Mouse (Mus musculus) embryonic facial prominence, embryonic 10.5 days (tissue): Measurements from ENCODE around the gene Ccdc80. TPM values are rescaled to one million over a fixed set of nuclear protein-coding genes. Genes with fewer than 3 reads are reported as not detected.

ENCODE experiments used
- DNase-seq: peaks from one replicate; pipeline ENCODE4 v3.0.0-alpha.2; 2017; ENCODE audit warnings: low spot score
- H3K27ac ChIP-seq: fragments of 300-500 bp; sonication (generic); replicated peaks from 2 replicates; pipeline ENCODE4 v1.5.1; 2016; ENCODE audit warnings: mild to moderate bottlenecking
- H3K27me3 ChIP-seq: fragments of 300-500 bp; sonication (generic); replicated peaks from 2 replicates; pipeline ENCODE4 v1.6.1; 2016; ENCODE audit warnings: low read depth, mild to moderate bottlenecking; ENCODE audit not compliant: poor library complexity, severe bottlenecking
- H3K36me3 ChIP-seq: fragments of 300-500 bp; sonication (generic); replicated peaks from 2 replicates; pipeline ENCODE4 v1.6.1; 2016; ENCODE audit warnings: mild to moderate bottlenecking, moderate library complexity
- H3K4me1 ChIP-seq: fragments of 300-500 bp; sonication (generic); 2 replicates; pipeline ENCODE4 v1.6.1; 2016
- H3K4me3 ChIP-seq: fragments of 300-500 bp; sonication (generic); 2 replicates; pipeline ENCODE4 v1.5.1; 2016; ENCODE audit warnings: mild to moderate bottlenecking, moderate library complexity
- H3K9me3 ChIP-seq: fragments of 300-500 bp; sonication (generic); 2 replicates; pipeline ENCODE4 v1.6.1; 2016; ENCODE audit warnings: mild to moderate bottlenecking
- WGBS: fragments of 180-500 bp; shearing (Covaris S2); methylation state at CpG from one replicate; pipeline ENCODE4 v1.1.7; 2016; 5-methylcytosine and 5-hydroxymethylcytosine counted together
- polyA plus RNA-seq: library from polyadenylated mRNA; unstranded; fragments of >200 nt; fragmentation: Nextera tagmentation; extraction: Ambion mirVana; gene quantifications from 2 replicates; pipeline ENCODE4 v1.2.1, GENCODE M21; 2016

The Ccdc80 gene
- polyA plus RNA-seq, 1 experiment from 2014 or later = 25.2 TPM

- peak; percentile 16 for DNase-seq
- Histone ChIP-seq H3K4me3 (no peak overlapping the region), H3K36me3 (no peaks in the 10 kb centered on the region; the same call in 1 of the 2 replicates), H3K9me3 (no peaks in the 10 kb centered on the region), H3K27me3 (no peaks in the 10 kb centered on the region), H3K27ac (no peak overlapping the region), H3K4me1 (0 out of 2 replicates have a peak, but pooled peaks cover 5% of the 10 kb centered on the region)
- 69% methylated on average over 9 of the region's 9 CpGs for WGBS
Measured at GRCm38 (mm10) chr16:45124230-45125203, 31.3 kb downstream of the Ccdc80 start.

- no peak for DNase-seq
- Histone ChIP-seq H3K27me3 (no peaks in the 10 kb centered on the region), H3K4me1 (no peaks in the 10 kb centered on the region)
Measured at GRCm38 (mm10) chr16:45127936-45128710, 34.9 kb downstream of the Ccdc80 start.

GRCm38 (mm10) chr16:45141711-45142110 lies 48.5 kb downstream of the Ccdc80 start:
- Histone ChIP-seq H3K4me3 (no peak overlapping the region), H3K9me3 (0 out of 2 replicates have a peak, but pooled peaks cover 2% of the 10 kb centered on the region), H3K4me1 (no peaks in the 10 kb centered on the region), H3K27ac (no peak overlapping the region), H3K36me3 (peaks cover 80% of the 10 kb centered on the region), H3K27me3 (no peaks in the 10 kb centered on the region)
- 94% methylated on average over 5 of the region's 5 CpGs for WGBS
- no peak for DNase-seq

More at GRCm38 (mm10) chr16:45127936-45128710, 34.9 kb downstream of the Ccdc80 start:
- H3K36me3 ChIP-seq = no peaks in the 10 kb centered on the region; the same call in 1 of the 2 replicates
- H3K27ac ChIP-seq = no peak overlapping the region
- H3K4me3 ChIP-seq = no peak overlapping the region
- WGBS = 90% methylated on average over 2 of the region's 2 CpGs
- H3K9me3 ChIP-seq = no peaks in the 10 kb centered on the region

DNA sequence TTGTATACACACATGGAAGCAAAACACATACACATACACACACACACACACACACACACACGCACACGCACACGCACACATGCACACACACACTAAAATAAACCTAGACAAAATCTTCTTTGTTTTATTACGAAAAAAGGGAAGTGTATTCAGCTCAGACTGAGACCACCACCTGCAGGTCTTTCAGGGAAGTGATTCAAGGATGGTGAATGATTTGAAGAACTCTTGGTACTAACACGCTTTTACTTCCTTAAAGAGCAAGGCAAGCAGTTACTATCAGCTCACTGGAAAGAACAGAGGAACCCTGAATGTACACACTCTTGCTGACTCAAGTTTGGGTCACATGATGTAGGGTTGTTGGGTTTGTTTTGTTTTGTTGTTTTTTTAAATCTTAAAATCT lies 49.4 kb downstream of the Ccdc80 start:
- DNase-seq = no peak
- 91% methylated on average over 5 of the region's 5 CpGs for WGBS
- H3K27ac ChIP-seq = no peak overlapping the region
- no peak overlapping the region for H3K4me3 ChIP-seq
- H3K36me3 ChIP-seq = peaks cover 86% of the 10 kb centered on the region
- H3K9me3 ChIP-seq = 0 out of 2 replicates have a peak, but pooled peaks cover 2% of the 10 kb centered on the region
- H3K4me1 ChIP-seq = no peaks in the 10 kb centered on the region
- H3K27me3 ChIP-seq = no peaks in the 10 kb centered on the region

DNA sequence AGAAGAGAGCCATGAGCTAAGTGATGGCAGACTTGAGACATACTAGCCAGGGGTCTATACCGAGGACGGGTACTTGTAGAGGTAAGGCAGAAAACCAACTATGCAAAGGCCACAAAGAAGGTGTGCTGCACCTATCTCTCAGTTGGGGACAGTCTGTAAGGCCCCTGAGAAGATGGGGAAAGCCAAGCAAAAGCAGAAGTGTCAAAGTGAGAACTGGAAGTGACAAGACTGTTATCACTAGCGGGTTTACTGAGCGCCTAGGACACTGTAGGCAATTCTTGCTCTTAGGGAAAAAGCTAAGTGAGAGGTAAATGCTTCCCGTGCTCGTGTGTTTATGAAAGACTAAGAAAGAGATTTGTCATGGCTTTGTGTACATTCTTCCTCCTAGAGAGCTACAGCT lies 51.9 kb downstream of the Ccdc80 start:
- H3K36me3 ChIP-seq = peaks cover 88% of the 10 kb centered on the region
- H3K27me3 ChIP-seq = no peaks in the 10 kb centered on the region
- no peak overlapping the region for H3K4me3 ChIP-seq
- H3K4me1 ChIP-seq = no peaks in the 10 kb centered on the region
- WGBS = 92% methylated on average over 6 of the region's 6 CpGs
- DNase-seq = no peak
- no peak overlapping the region for H3K27ac ChIP-seq
- 0 out of 2 replicates have a peak, but pooled peaks cover 2% of the 10 kb centered on the region for H3K9me3 ChIP-seq

GRCm38 (mm10) chr16:45148488-45149082 lies 55.4 kb downstream of the Ccdc80 start:
- H3K4me1 ChIP-seq = no peaks in the 10 kb centered on the region
- 93% methylated on average over 10 of the region's 10 CpGs for whole genome bisulfite sequencing
- H3K36me3 ChIP-seq = peaks cover 76% of the 10 kb centered on the region
- H3K9me3 ChIP-seq = no peaks in the 10 kb centered on the region
- no peaks in the 10 kb centered on the region for H3K27me3 ChIP-seq
- H3K4me3 ChIP-seq = no peak overlapping the region
- no peak overlapping the region for H3K27ac ChIP-seq
- no peak for DNase-seq

GRCm38 (mm10) chr16:45154741-45155250 lies 61.6 kb downstream of the Ccdc80 start:
- Histone ChIP-seq H3K4me1 (peaks cover 12% of the 10 kb centered on the region), H3K9me3 (no peaks in the 10 kb centered on the region), H3K4me3 (no peak overlapping the region), H3K36me3 (peaks cover 42% of the 10 kb centered on the region), H3K27me3 (no peaks in the 10 kb centered on the region), H3K27ac (no peak overlapping the region)
- DNase-seq = no peak
- 87% methylated on average over 3 of the region's 3 CpGs for WGBS

DNA sequence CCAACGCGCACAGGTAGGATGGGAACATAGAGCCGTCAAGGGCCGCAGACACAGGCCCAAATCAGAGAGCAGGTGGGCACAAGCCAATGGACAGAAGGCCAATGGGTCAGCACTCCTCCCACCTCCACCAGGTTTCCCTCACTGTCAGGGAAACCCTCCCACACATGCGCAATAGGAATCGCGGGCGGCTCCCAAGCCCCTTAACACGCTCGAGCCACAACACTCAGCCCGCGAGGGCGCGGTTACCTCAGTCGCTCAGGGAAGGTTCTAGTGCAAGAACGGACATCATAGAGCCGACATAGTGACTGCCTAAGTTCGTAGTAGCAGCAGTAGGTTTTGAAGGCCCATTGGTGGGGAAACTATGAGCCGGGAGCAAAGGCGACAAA lies 64.9 kb downstream of the Ccdc80 start:
- H3K27me3 ChIP-seq = no peaks in the 10 kb centered on the region
- peak overlapping the region; percentile 90 for H3K27ac ChIP-seq
- no peaks in the 10 kb centered on the region for H3K9me3 ChIP-seq
- H3K4me1 ChIP-seq = peaks cover 15% of the 10 kb centered on the region
- 1% methylated on average over 20 of the region's 20 CpGs for WGBS
- H3K36me3 ChIP-seq = peaks cover 18% of the 10 kb centered on the region; the same call in 1 of the 2 replicates
- peak; percentile 79 for DNase-seq
- H3K4me3 ChIP-seq = peak overlapping the region; percentile 92

- H3K27me3 ChIP-seq = no peaks in the 10 kb centered on the region
- peak; percentile 98 for DNase-seq
- H3K27ac ChIP-seq = peak within 1 kb of the TSS; percentile 90
- under 1% methylated on average over 64 of the region's 64 CpGs for WGBS
- peaks cover 18% of the 10 kb centered on the region; the same call in 1 of the 2 replicates for H3K36me3 ChIP-seq
- H3K4me1 ChIP-seq = peaks cover 15% of the 10 kb centered on the region
- H3K4me3 ChIP-seq = peak within 1 kb of the TSS; percentile 92
- H3K9me3 ChIP-seq = no peaks in the 10 kb centered on the region
Measured at GRCm38 (mm10) chr16:45158522-45159388, 65.6 kb downstream of the Ccdc80 start, which contains the start of the genes Slc35a5 and Atg3. Slc35a5 (minus strand) TSS chr16:45158706. Atg3 (plus strand) TSS chr16:45158785.

DNA sequence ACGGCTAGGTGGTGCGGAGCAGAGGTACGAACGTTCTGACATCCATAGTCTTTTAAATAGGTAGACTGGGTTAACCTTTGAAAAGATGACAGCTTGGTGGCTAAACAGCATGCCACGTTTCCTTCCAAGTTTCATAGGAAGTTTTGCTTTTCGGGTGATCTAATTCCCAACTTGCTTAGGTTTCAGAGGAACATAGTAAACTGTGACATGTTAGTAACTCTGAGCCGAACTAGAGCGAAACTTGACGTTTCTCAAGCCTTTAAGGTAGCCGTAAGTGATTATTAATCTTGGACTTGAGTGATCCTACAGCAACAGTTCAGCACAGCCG lies 66.2 kb downstream of the Ccdc80 start:
- no peaks in the 10 kb centered on the region for H3K9me3 ChIP-seq
- peak overlapping the region; percentile 92 for H3K4me3 ChIP-seq
- no peaks in the 10 kb centered on the region for H3K27me3 ChIP-seq
- peaks cover 15% of the 10 kb centered on the region for H3K4me1 ChIP-seq
- peak overlapping the region; percentile 90 for H3K27ac ChIP-seq
- no peak for DNase-seq
- peaks cover 14% of the 10 kb centered on the region; the same call in 1 of the 2 replicates for H3K36me3 ChIP-seq
- 9% methylated on average over 11 of the region's 11 CpGs for WGBS
